Mouse (Mus musculus): ENCODE measurements around the gene Gm2663. TPM values are rescaled to one million over a fixed set of nuclear protein-coding genes. Genes with fewer than 3 reads are reported as not detected.
A peak's percentile ranks its signal among the peaks of the same experiment; 100 is the strongest.
"Not testable (repeated sequence)": the region's sequence is repeated elsewhere in the genome, so short reads cannot be mapped to it uniquely, and the experiment has no call there.

Gm2663 gene
- 0.13 TPM in 1 of 2 replicates, not detected in the other for polyA plus RNA-seq (2015; fragmentation: Nextera tagmentation; extraction: Ambion mirVana)

DNA sequence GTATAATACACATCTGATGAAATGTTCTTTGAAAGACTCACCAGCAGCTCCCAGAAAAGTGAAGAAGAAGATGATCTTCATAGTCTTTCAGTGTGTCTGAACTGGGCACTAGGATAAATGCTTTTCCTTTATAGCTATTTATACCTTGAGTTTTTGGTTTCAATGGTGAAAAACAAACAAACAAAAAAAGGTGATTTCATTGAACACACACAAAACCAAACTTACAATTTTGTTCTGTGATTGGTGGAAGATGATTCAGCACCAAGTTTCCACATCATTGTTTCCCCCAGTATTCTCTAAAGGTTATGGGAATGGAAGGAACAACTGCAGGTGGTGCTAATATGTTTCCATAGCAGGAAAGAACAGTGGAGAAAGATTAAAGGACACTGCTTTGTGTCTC, at the start of gene Gm2663:
Gm2663 (minus strand) TSS at position 101 of the 400 bp plus-strand sequence.
- not testable (repeated sequence) for H3K27ac ChIP-seq

DNA sequence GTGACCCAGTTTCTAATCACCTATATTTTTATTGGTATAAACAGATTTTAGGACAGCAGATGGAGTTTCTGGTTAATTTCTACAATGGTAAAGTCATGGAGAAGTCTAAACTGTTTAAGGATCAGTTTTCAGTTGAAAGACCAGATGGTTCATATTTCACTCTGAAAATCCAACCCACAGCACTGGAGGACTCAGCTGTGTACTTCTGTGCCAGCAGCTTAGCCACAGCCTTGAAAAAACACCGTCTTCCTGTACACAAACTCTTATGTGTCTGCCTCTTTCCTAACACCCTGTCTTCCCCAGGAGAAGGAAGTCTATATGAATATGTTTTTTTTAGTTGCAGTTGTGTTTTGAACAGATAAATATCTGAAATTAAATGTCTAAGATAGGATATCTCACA, 49.3 kb upstream of the Gm2663 start:
- no peak for TF ChIP-seq CTCF (IDR thresholded peaks at IDR 0.05; ENCODE audit: low read depth)
- Histone ChIP-seq H3K9ac (ENCODE audit: low read depth, low read length) (no peak overlapping the region), H3K4me3 (replicated peaks; ENCODE audit: low read depth, low read length) (no peak overlapping the region), H3K36me3 (ENCODE audit: insufficient read depth, low read length) (no peaks in the 10 kb centered on the region), H3K4me2 (ENCODE audit: low read length) (no peak overlapping the region), H3K27me3 (ENCODE audit: insufficient read depth, low read length) (no peaks in the 10 kb centered on the region), H3K9me3 (replicated peaks; ENCODE audit: low read length) (no peaks in the 10 kb centered on the region), H3K27ac (no peak overlapping the region), H3K4me1 (replicated peaks; ENCODE audit: insufficient read depth, low read length) (no peaks in the 10 kb centered on the region)
- DNase-seq (ENCODE audit: low spot score) (peak; percentile 28), ATAC-seq (replicated peaks; ENCODE audit: low FRiP score, low read depth) (no peak)
- 26% methylated on average over 1 of the region's 1 CpGs for WGBS

More for the DNA sequence above, at the start of gene Gm2663:
- H3K9ac ChIP-seq (ENCODE audit: low read depth, low read length); H3K9me3 ChIP-seq (replicated peaks; ENCODE audit: low read length); H3K4me2 ChIP-seq (ENCODE audit: low read length); H3K4me1 ChIP-seq (replicated peaks; ENCODE audit: insufficient read depth, low read length); H3K36me3 ChIP-seq (ENCODE audit: insufficient read depth, low read length); H3K4me3 ChIP-seq (replicated peaks; ENCODE audit: low read depth, low read length); DNase-seq (ENCODE audit: low spot score); H3K27me3 ChIP-seq (ENCODE audit: insufficient read depth, low read length); ATAC-seq (replicated peaks; ENCODE audit: low FRiP score, low read depth): not testable (repeated sequence)

- Histone ChIP-seq H3K9me3 (replicated peaks; ENCODE audit: low read length) (no peaks in the 10 kb centered on the region), H3K4me2 (ENCODE audit: low read length) (no peak overlapping the region), H3K4me3 (replicated peaks; ENCODE audit: low read depth, low read length) (no peak overlapping the region), H3K4me1 (replicated peaks; ENCODE audit: insufficient read depth, low read length) (no peaks in the 10 kb centered on the region), H3K27me3 (ENCODE audit: insufficient read depth, low read length) (no peaks in the 10 kb centered on the region), H3K9ac (ENCODE audit: low read depth, low read length) (no peak overlapping the region), H3K36me3 (ENCODE audit: insufficient read depth, low read length) (no peaks in the 10 kb centered on the region), H3K27ac (no peak overlapping the region)
- WGBS, result 90% methylated on average over 1 of the region's 1 CpGs
- DNase-seq (ENCODE audit: low spot score) (no peak), ATAC-seq (replicated peaks; ENCODE audit: low FRiP score, low read depth) (no peak)
- TF ChIP-seq CTCF (IDR thresholded peaks at IDR 0.05; ENCODE audit: low read depth), result no peak
Measured at GRCm38 (mm10) chr6:41047961-41048360, 48.7 kb upstream of the Gm2663 start.

- no peak for ATAC-seq (replicated peaks; ENCODE audit: low FRiP score, low read depth)
- Histone ChIP-seq H3K27ac (no peak overlapping the region), H3K4me1 (replicated peaks; ENCODE audit: insufficient read depth, low read length) (no peaks in the 10 kb centered on the region), H3K36me3 (ENCODE audit: insufficient read depth, low read length) (no peaks in the 10 kb centered on the region), H3K27me3 (ENCODE audit: insufficient read depth, low read length) (no peaks in the 10 kb centered on the region), H3K9me3 (replicated peaks; ENCODE audit: low read length) (no peaks in the 10 kb centered on the region), H3K4me3 (replicated peaks; ENCODE audit: low read depth, low read length) (no peak overlapping the region), H3K4me2 (ENCODE audit: low read length) (no peak overlapping the region), H3K9ac (ENCODE audit: low read depth, low read length) (no peak overlapping the region)
- no peak for DNase-seq (ENCODE audit: low spot score)
- no peak for TF ChIP-seq CTCF (IDR thresholded peaks at IDR 0.05; ENCODE audit: low read depth)
- 89% methylated on average over 1 of the region's 1 CpGs for WGBS
Measured at GRCm38 (mm10) chr6:41047202-41047601, 47.9 kb upstream of the Gm2663 start.

DNA sequence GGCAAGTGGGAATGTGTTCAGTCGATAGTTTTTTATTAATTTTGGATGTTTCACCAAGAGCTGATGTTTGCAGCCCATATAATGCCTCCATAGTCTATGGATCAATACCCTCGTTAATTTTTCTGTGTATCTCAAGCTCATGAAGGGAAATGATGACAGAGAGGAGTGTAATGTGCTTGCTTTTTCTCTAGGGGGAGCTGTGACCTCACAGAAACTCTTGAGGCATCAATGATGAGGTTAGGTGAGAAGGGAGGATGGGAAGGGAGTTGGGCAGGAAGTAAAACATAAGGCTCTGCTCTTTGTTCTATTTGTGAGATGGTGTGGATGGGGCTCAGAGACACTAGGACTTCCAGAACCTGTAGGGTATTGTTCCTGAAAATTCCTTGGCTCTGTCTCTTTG, 47.3 kb upstream of the Gm2663 start:
- 55% methylated on average over 2 of the region's 2 CpGs for WGBS

DNA sequence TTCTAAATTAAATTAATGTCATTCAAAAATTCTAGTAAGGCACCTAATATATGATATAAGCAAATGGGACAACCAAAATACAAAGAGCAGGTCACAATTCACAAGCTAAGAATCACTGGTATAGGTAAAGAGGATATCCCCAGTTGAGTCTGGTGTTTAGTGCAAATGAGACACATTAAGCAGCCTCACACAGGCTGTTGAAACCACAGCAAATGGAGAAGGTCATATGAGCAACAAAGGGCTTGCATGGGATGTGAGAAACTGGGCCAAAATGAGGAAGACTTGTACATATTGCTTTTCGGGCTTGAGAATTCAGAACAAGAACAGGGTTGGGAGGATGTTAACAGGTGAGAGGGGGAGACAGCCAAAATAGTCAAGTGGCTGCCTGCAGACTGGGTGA, 45.5 kb upstream of the Gm2663 start:
- DNase-seq (ENCODE audit: low spot score) (no peak), ATAC-seq (replicated peaks; ENCODE audit: low FRiP score, low read depth) (no peak)
- H3K4me1 ChIP-seq (replicated peaks; ENCODE audit: insufficient read depth, low read length), result no peaks in the 10 kb centered on the region
- WGBS, result 85% methylated on average over 1 of the region's 1 CpGs
- H3K9ac ChIP-seq (ENCODE audit: low read depth, low read length), result no peak overlapping the region
- no peak overlapping the region for H3K27ac ChIP-seq
- H3K4me2 ChIP-seq (ENCODE audit: low read length), result no peak overlapping the region
- H3K27me3 ChIP-seq (ENCODE audit: insufficient read depth, low read length), result no peaks in the 10 kb centered on the region
- no peak for TF ChIP-seq CTCF (IDR thresholded peaks at IDR 0.05; ENCODE audit: low read depth)
- no peaks in the 10 kb centered on the region for H3K9me3 ChIP-seq (replicated peaks; ENCODE audit: low read length)
- no peak overlapping the region for H3K4me3 ChIP-seq (replicated peaks; ENCODE audit: low read depth, low read length)
- no peaks in the 10 kb centered on the region for H3K36me3 ChIP-seq (ENCODE audit: insufficient read depth, low read length)

More for the DNA sequence above, 47.3 kb upstream of the Gm2663 start:
- Histone ChIP-seq H3K27ac (no peak overlapping the region), H3K4me1 (replicated peaks; ENCODE audit: insufficient read depth, low read length) (no peaks in the 10 kb centered on the region), H3K4me3 (replicated peaks; ENCODE audit: low read depth, low read length) (no peak overlapping the region), H3K36me3 (ENCODE audit: insufficient read depth, low read length) (no peaks in the 10 kb centered on the region), H3K4me2 (ENCODE audit: low read length) (no peak overlapping the region), H3K9ac (ENCODE audit: low read depth, low read length) (no peak overlapping the region), H3K9me3 (replicated peaks; ENCODE audit: low read length) (no peaks in the 10 kb centered on the region), H3K27me3 (ENCODE audit: insufficient read depth, low read length) (no peaks in the 10 kb centered on the region)
- DNase-seq (ENCODE audit: low spot score) (no peak), ATAC-seq (replicated peaks; ENCODE audit: low FRiP score, low read depth) (no peak)
- peak; percentile 52 for TF ChIP-seq CTCF (IDR thresholded peaks at IDR 0.05; ENCODE audit: low read depth)

DNA sequence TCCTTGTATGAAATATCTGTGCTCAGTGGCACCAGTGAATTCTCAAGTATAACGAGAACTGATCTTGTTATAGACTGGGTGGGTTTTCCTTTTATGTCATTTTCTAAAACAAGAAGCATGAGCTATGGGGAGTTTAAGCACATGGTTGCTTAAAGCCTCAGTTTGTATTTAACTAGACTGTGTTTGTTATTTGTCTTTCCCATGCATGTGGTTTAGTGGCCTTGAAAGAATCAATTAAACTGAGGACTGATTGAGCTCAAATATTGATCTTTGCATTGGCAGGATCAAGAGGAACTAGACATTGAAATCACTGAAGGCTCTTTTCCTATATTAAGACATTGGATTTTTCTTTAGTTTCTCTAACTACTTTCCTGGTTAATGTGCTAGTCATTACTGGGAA, 45.0 kb upstream of the Gm2663 start:
- H3K36me3 ChIP-seq (ENCODE audit: insufficient read depth, low read length), result no peaks in the 10 kb centered on the region
- DNase-seq (ENCODE audit: low spot score) (no peak), ATAC-seq (replicated peaks; ENCODE audit: low FRiP score, low read depth) (no peak)
- H3K4me2 ChIP-seq (ENCODE audit: low read length), result no peak overlapping the region
- no peaks in the 10 kb centered on the region for H3K9me3 ChIP-seq (replicated peaks; ENCODE audit: low read length)
- no peaks in the 10 kb centered on the region for H3K27me3 ChIP-seq (ENCODE audit: insufficient read depth, low read length)
- no peak overlapping the region for H3K4me3 ChIP-seq (replicated peaks; ENCODE audit: low read depth, low read length)
- H3K4me1 ChIP-seq (replicated peaks; ENCODE audit: insufficient read depth, low read length), result no peaks in the 10 kb centered on the region
- H3K9ac ChIP-seq (ENCODE audit: low read depth, low read length), result no peak overlapping the region
- H3K27ac ChIP-seq, result no peak overlapping the region
- 81% methylated on average over 1 of the region's 1 CpGs for WGBS
- TF ChIP-seq CTCF (IDR thresholded peaks at IDR 0.05; ENCODE audit: low read depth), result no peak
